Mouse (Mus musculus) megakaryocyte-erythroid progenitor cell, adult 5 weeks (primary cell): Measurements from ENCODE around the gene Kif26a. TPM values are rescaled to one million over a fixed set of nuclear protein-coding genes. Genes with fewer than 3 reads are reported as not detected.

Source experiments
- polyA plus RNA-seq: library from polyadenylated mRNA; stranded (reverse); fragments of >175 nt; gene quantifications from 2 replicates; pipeline ENCODE4 v1.2.3, GENCODE M21; 2012

Gene Kif26a
- 0.01 TPM in 2 replicates for polyA plus RNA-seq

GRCm38 (mm10) chr12:112145875-112146651 lies at the start of gene Kif26a:
Kif26a (plus strand) TSS chr12:112146208.

DNA sequence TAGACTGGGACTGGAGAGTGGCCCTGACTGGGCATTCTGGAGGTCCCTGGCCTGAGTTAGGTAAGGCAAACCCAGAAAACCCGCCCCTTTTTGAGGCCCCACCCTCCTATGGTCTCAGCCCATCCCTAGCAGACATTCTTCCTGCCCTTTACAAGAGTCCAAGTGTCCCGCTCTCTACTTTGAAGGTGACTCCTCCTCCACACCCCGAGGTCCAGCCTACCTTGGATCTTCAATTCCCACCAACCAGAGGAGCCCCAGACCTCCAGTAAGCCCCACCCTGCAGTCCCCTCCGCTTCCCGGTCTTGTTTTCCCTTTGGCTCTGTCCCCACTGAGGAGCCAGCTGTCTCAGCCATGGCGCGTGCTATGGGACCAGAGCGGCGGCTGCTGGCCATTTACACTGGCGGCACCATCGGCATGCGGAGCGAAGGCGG lies 39.5 kb upstream of the Kif26a start, which contains the start of gene Aspg:
Aspg (plus strand) TSS at position 139 of the 431 bp plus-strand sequence.

Other genes with a start within 250 kb of the Kif26a start
- gene Ppp1r13b, start 238.1 kb upstream of the Kif26a start, polyA plus RNA-seq, result 10.6 and 15.1 TPM in 2 replicates
- 12.6 and 13.4 TPM in 2 replicates for gene Atp5mpl, start 179.2 kb upstream of the Kif26a start, polyA plus RNA-seq
- gene Tdrd9, start 174.6 kb upstream of the Kif26a start, polyA plus RNA-seq, result not detected in 2 replicates
- 0.16 TPM in 1 of 2 replicates, not detected in the other for gene Rd3l, start 164.9 kb upstream of the Kif26a start, polyA plus RNA-seq
- not detected in 2 replicates for gene Aspg, start 39.5 kb upstream of the Kif26a start, polyA plus RNA-seq